Mouse (Mus musculus) kidney, postnatal 0 days (tissue): ENCODE data around the gene Tspan33. TPM values are rescaled to one million over a fixed set of nuclear protein-coding genes. Genes with fewer than 3 reads are reported as not detected.

Experiments used
- ATAC-seq: fragments of 200-750 bp; cut with Nextera tagmentation; replicated peaks from 2 replicates; pipeline ENCODE4 v1.8.0; 2017; ENCODE audit warnings: low read depth, moderate number of reproducible peaks, moderate TSS enrichment, moderate library complexity; ENCODE audit not compliant: low FRiP score
- DNase-seq: peaks from one replicate; pipeline ENCODE4 v3.0.0-alpha.2; 2016; ENCODE audit warnings: low spot score
- H3K27ac ChIP-seq: fragments of 300-500 bp; sonication (generic); 2 replicates; pipeline ENCODE4 v1.5.1; 2014; ENCODE audit warnings: mild to moderate bottlenecking
- H3K27me3 ChIP-seq: fragments of 300-500 bp; sonication (generic); 2 replicates; pipeline ENCODE4 v1.6.1; 2014; ENCODE audit warnings: low read length, mixed read lengths; ENCODE audit not compliant: insufficient read depth
- H3K36me3 ChIP-seq: fragments of 300-500 bp; sonication (generic); 2 replicates; pipeline ENCODE4 v1.6.1; 2014; ENCODE audit warnings: low read length, mixed read lengths; ENCODE audit not compliant: insufficient read depth
- H3K4me1 ChIP-seq: fragments of 300-500 bp; sonication (generic); replicated peaks from 2 replicates; pipeline ENCODE4 v1.6.1; 2014; ENCODE audit warnings: antibody characterized with exemption, low read length, mixed read lengths; ENCODE audit not compliant: insufficient read depth
- H3K4me2 ChIP-seq: fragments of 300-500 bp; sonication (generic); 2 replicates; pipeline ENCODE4 v1.6.1; 2014; ENCODE audit warnings: mild to moderate bottlenecking, low read length, moderate library complexity, mixed read lengths
- H3K4me3 ChIP-seq: fragments of 300-500 bp; sonication (generic); replicated peaks from 2 replicates; pipeline ENCODE4 v1.5.1; 2014; ENCODE audit warnings: low read depth, low read length
- H3K9ac ChIP-seq: fragments of 300-500 bp; sonication (generic); 2 replicates; pipeline ENCODE4 v1.6.1; 2014; ENCODE audit warnings: low read depth, low read length
- H3K9me3 ChIP-seq: fragments of 300-500 bp; sonication (generic); replicated peaks from 2 replicates; pipeline ENCODE4 v1.6.1; 2016; ENCODE audit warnings: low read length, inconsistent platforms, mixed read lengths
- CTCF ChIP-seq: IDR thresholded peaks from 2 replicates; pipeline ENCODE4 v1.5.1; 2016; ENCODE audit warnings: antibody characterized with exemption, low read depth, mild to moderate bottlenecking, moderate library complexity
- WGBS: fragments of 180-500 bp; shearing (Covaris S2); extraction: QIAGEN DNeasy Blood & Tissue Kit; methylation state at CpG from one replicate; pipeline ENCODE4 v1.1.7; 2014; 5-methylcytosine and 5-hydroxymethylcytosine counted together
- polyA plus RNA-seq: library from polyadenylated mRNA; unstranded; fragments of >200 nt; fragmentation: Nextera tagmentation; extraction: Ambion mirVana; gene quantifications from 2 replicates; pipeline ENCODE4 v1.2.1, GENCODE M21; 2015

Gene Tspan33
- polyA plus RNA-seq, 1 experiment from 2014 or later, result 25.2 TPM

DNA sequence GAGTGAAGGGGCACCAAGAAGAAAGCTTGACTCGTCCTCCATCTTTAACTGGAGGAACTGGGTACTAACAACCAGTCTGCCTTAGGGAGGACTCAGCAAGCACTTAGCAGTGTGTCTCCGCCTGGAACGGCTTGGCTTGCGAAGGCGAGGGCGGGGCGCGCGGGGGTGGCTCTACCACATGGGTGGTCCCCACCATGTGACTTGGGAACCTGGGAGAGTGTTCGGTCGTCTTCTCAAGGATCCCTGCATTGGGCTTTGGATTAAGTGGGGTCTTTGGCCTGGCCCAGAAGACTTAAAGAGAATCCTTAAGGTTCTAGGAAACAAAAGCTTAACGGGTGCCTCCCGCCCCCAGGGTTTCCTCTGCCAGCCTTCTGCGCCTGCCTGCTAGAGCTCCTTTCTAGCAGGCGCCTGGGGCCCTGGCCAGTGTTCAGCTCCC is 24.9 kb downstream of the Tspan33 start:
- H3K4me3 ChIP-seq, result peak overlapping the region; percentile 34
- WGBS, result 3% methylated on average over 15 of the region's 15 CpGs
- ATAC-seq, result peak; percentile 81
- H3K4me2 ChIP-seq, result peak overlapping the region; percentile 64
- 0 out of 2 replicates have a peak, but pooled peaks cover 6% of the 10 kb centered on the region for H3K4me1 ChIP-seq
- DNase-seq, result peak; percentile 80
- TF ChIP-seq CTCF, result no peak
- H3K9me3 ChIP-seq, result no peaks in the 10 kb centered on the region
- peak overlapping the region; percentile 46; the same call in 1 of the 2 replicates for H3K9ac ChIP-seq
- H3K27me3 ChIP-seq, result no peaks in the 10 kb centered on the region
- H3K36me3 ChIP-seq, result no peaks in the 10 kb centered on the region
- peak overlapping the region; percentile 14; the same call in 1 of the 2 replicates for H3K27ac ChIP-seq

DNA sequence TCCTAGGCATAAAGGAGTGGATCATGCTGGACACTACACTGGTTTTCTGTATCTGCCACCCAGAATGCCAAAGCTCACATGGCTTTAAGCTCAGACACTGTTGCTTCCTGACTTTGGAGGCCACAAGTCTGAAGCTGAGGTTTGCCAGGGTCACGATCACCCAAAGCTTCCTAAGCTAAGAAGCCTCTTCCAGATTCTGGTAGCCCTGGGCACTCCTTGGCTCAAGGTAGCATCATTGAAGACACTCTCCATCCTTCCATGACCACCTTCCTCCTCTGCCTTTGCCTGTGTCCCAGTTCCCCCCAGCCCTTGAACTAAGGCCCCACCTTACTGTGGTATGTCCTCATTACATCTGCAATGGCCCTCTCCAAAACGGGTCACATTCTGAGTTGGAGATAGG is 27.9 kb downstream of the Tspan33 start:
- no peak for ATAC-seq
- Histone ChIP-seq H3K36me3 (no peaks in the 10 kb centered on the region), H3K4me2 (no peak overlapping the region), H3K4me3 (no peak overlapping the region), H3K9ac (no peak overlapping the region), H3K9me3 (no peaks in the 10 kb centered on the region), H3K4me1 (0 out of 2 replicates have a peak, but pooled peaks cover 6% of the 10 kb centered on the region), H3K27ac (no peak overlapping the region), H3K27me3 (no peaks in the 10 kb centered on the region)
- DNase-seq, result no peak
- no peak for TF ChIP-seq CTCF
- WGBS, result 62% methylated on average over 2 of the region's 2 CpGs

DNA sequence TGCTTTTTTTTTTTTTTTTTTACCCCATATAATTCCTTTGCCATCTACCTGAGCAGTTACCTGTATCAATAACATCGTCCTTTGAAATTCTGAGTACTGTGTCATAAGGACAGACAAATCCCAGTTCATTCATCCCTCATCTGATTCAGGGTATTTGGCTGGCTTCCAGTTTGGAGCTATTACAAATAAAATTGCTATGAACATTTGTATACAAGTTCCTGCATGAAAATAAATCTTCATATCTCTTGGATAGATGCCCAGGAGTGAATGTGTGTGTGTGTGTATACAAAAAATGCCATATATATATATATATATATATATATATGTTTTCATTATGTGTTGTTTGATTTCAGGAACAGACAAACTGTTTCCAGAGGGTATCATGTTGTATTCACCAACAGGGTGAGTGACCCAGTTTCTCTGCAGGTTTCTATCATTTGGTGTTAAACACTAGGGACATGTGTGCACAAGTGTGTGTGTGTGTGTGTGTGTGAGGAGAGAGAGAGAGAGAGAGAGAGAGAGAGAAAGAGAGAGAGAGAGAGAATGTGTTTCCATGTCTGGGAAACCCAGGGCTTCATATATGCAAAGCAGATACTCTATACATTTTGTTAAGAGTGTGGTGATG is 32.7 kb downstream of the Tspan33 start:
- Histone ChIP-seq H3K4me3 (no peak overlapping the region), H3K4me1 (no peaks in the 10 kb centered on the region), H3K9ac (no peak overlapping the region), H3K4me2 (no peak overlapping the region), H3K9me3 (no peaks in the 10 kb centered on the region), H3K27ac (no peak overlapping the region), H3K27me3 (no peaks in the 10 kb centered on the region), H3K36me3 (no peaks in the 10 kb centered on the region)
- TF ChIP-seq CTCF, result no peak
- peak; percentile 34 for DNase-seq
- 55% methylated on average over 1 of the region's 1 CpGs for WGBS
- no peak for ATAC-seq

DNA sequence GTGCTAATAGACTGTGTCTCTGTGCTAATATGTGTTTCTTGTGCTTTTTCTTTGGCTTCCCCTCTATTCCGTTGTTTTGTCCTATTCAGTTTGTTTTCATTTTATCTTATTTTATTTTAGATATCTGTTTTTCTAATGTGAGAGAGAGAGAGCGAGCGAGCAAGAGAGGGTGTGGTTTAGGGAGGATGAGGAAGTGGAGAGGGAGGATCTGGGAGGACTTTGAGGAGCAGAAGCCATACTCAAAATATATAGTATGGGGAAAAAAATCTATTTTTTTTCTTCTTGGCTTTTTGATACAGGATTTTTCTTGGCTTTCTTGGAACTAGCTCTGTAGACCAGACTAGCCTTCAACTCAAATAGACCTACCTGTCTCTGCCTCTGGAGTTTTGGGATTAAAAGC is 34.0 kb downstream of the Tspan33 start:
- no peak overlapping the region for H3K4me3 ChIP-seq
- no peaks in the 10 kb centered on the region for H3K4me1 ChIP-seq
- H3K27me3 ChIP-seq, result no peaks in the 10 kb centered on the region
- 69% methylated on average over 3 of the region's 3 CpGs for WGBS
- H3K9me3 ChIP-seq, result no peaks in the 10 kb centered on the region
- ATAC-seq, result no peak
- DNase-seq, result no peak
- H3K36me3 ChIP-seq, result no peaks in the 10 kb centered on the region
- TF ChIP-seq CTCF, result no peak
- no peak overlapping the region for H3K27ac ChIP-seq
- no peak overlapping the region for H3K9ac ChIP-seq
- no peak overlapping the region for H3K4me2 ChIP-seq

DNA sequence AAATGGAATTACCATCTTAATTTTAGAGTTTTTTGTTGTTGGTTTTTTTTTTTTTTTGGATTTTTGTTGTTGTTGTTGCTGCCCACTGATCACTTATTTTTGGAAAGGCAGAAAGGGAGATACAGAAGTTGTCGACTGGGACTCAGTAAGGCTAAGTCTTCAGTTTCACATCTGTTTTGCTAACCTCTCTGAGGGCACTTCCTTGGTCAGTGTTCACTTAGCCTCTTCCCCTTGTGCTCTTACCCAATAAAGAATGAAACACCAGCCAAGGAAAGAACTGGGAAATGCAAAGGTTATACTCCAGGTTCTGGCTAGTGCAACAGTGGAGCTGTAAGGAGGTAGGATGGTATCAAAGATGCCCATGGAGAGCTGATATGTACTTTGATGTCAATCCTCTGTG is 35.5 kb downstream of the Tspan33 start:
- H3K27me3 ChIP-seq, result no peaks in the 10 kb centered on the region
- H3K4me2 ChIP-seq, result no peak overlapping the region
- H3K27ac ChIP-seq, result no peak overlapping the region
- no peaks in the 10 kb centered on the region for H3K36me3 ChIP-seq
- TF ChIP-seq CTCF, result no peak
- no peak for ATAC-seq
- no peak overlapping the region for H3K4me3 ChIP-seq
- H3K4me1 ChIP-seq, result no peaks in the 10 kb centered on the region
- H3K9ac ChIP-seq, result no peak overlapping the region
- no peaks in the 10 kb centered on the region for H3K9me3 ChIP-seq
- DNase-seq, result no peak
- 51% methylated on average over 1 of the region's 1 CpGs for WGBS

DNA sequence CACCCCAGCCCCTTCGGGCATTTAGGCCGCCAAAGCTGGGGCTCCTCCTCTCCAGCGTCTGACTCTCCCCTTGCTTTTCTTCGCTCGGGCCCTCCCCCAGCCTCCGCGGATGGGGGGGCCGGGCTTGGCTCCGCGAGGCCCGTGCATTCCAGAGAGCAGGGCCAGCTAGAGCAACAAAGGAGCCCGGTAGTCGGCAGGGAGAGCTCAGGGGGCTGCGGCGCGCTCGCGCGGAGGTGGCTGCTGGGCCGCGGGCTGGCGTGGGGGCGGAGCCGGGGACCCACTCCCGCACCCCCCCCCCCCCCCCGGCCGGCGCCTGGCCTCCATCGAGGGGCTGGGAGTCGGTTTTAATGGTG is 41.3 kb downstream of the Tspan33 start, which contains the start of gene Smo:
Gene Smo (plus strand): TSS at position 168 of the 353 bp plus-strand sequence.
- under 1% methylated on average over 21 of the region's 30 CpGs for WGBS
- Histone ChIP-seq H3K4me1 (peaks cover 4% of the 10 kb centered on the region; the same call in 1 of the 2 replicates), H3K9ac (peak within 1 kb of the TSS; percentile 99), H3K27ac (peak within 1 kb of the TSS; percentile 99), H3K4me2 (peak within 1 kb of the TSS; percentile 79), H3K4me3 (peak within 1 kb of the TSS; percentile 92), H3K36me3 (0 out of 2 replicates have a peak, but pooled peaks cover 3% of the 10 kb centered on the region), H3K9me3 (no peaks in the 10 kb centered on the region), H3K27me3 (no peaks in the 10 kb centered on the region)
- ATAC-seq (peak; percentile 95), DNase-seq (peak; percentile 97)
- TF ChIP-seq CTCF, result no peak
